ENCODE assay signal across 9 mouse cellular contexts in genomic region chr14:56314459-56314858, GRCm38 (mm10). TPM values are rescaled to one million over a fixed set of nuclear protein-coding genes. Genes with fewer than 3 reads are reported as not detected.
DNase-seq lines count a peak whose midpoint lies in the region; ATAC-seq and TF ChIP-seq lines count a peak whose summit lies in the region.
"Had no signal": no experiment of that assay in that cellular context is flagged by ENCODE, and none has a peak within 500 bp of the region (broad histone marks: within the 10 kb centered on the region; RNA-seq: fewer than 3 reads in every experiment).

No protein-coding gene starts in this region.

- intact Hi-C loops in heart, postnatal 36 days (cut with DNase I): loop anchor here (2.0 to 5.0 kb wide), 2 partner anchors 38 to 83 kb away; no protein-coding TSS in a partner anchor
- intact Hi-C loops in left cerebral cortex, adult 2 months (cut with DNase I): loop anchor here (1.0 to 2.0 kb wide), 2 partner anchors 38 to 84 kb away; no protein-coding TSS in a partner anchor

- peak; percentile 75; the same call in 1 of the 2 replicates for ATAC-seq in monocyte, adult 5-6 weeks (replicated peaks; ENCODE audit: insufficient number of reproducible peaks, low FRiP score, low TSS enrichment, poor library complexity, severe bottlenecking)

- H3K27ac ChIP-seq in left cerebral cortex, adult 2 months: no peak overlapping the region
- H3K27ac ChIP-seq: neural tube, embryonic 12.5 days had no signal

- DNase-seq in ovary, adult 18-20 months (ENCODE audit: low spot score): peak; percentile 23
- no peak for DNase-seq in ovary, postnatal 10 days (ENCODE audit: low spot score)
- DNase-seq in adrenal gland, adult 8-10 months: peak; percentile 37
- peak; percentile 75 for DNase-seq in embryo, embryonic 10.5 days (ENCODE audit: low spot score)
- peak; percentile 42 to 55 for DNase-seq in heart, postnatal 36 days
- DNase-seq in left cerebral cortex, adult 2 months (ENCODE audit: extremely low spot score in 1 of 2, low spot score in 2 of 2): peak; percentile 41 to 54
- DNase-seq in thymus, postnatal 0 days (ENCODE audit: low spot score): peak; percentile 62

- H3K4me3 ChIP-seq in left cerebral cortex, adult 2 months: no peak overlapping the region
- H3K4me3 ChIP-seq: neural tube, embryonic 12.5 days had no signal

- TF ChIP-seq CTCF in left cerebral cortex, adult 2 months (IDR thresholded peaks at IDR 0.05): peak; percentile 90

RNA-seq across cellular contexts. Expression of gene Atp12a, which starts 50.4 kb away (rescaled TPM):
- total RNA-seq in adrenal gland, adult 8-10 months (2022): 1 to 10 TPM in 1 of 4 experiments, under 1 TPM in 1, not detected in 2; 0.10 to 1.0 TPM
- not detected for total RNA-seq in heart, postnatal 36 days (2021)
- total RNA-seq in left cerebral cortex, adult 2 months (2021): under 1 TPM; 0.09 to 0.27 TPM
- total RNA-seq in monocyte, adult 5-6 weeks (2017): not detected in 3 replicates
- 0.10 and 0.26 TPM in 2 replicates for polyA plus RNA-seq in thymus, postnatal 0 days (2015; fragmentation: Nextera tagmentation; extraction: Ambion mirVana)
- polyA plus RNA-seq: neural tube, embryonic 12.5 days had no signal

RNA-seq across cellular contexts. Expression of gene Gzmb, which starts 52.4 kb away (rescaled TPM):
- total RNA-seq in adrenal gland, adult 8-10 months (2022): under 1 TPM; 0.19 to 0.40 (median 0.37) TPM
- total RNA-seq in heart, postnatal 36 days (2021): not detected
- not detected for total RNA-seq in left cerebral cortex, adult 2 months (2021)
- total RNA-seq in monocyte, adult 5-6 weeks (2017): 264 to 599 TPM (median 278 TPM) in 3 replicates
- 4.2 and 4.5 TPM in 2 replicates for polyA plus RNA-seq in thymus, postnatal 0 days (2015; fragmentation: Nextera tagmentation; extraction: Ambion mirVana)
- polyA plus RNA-seq: neural tube, embryonic 12.5 days had no signal

Comparison
In these comparisons a context has a peak if more than half of its experiments do, and no peak if none do; other contexts are left out.
1. RNA of gene Gzmb, which starts 52.4 kb away (total RNA-seq): 264 to 599 TPM in monocyte, adult 5-6 weeks; 0.19 to 0.40 TPM in adrenal gland, adult 8-10 months, not detected in heart, postnatal 36 days and not detected in left cerebral cortex, adult 2 months; every median in the first group is over 100 times any median in the second.